Mouse (Mus musculus) C2C12 (cell line): Measurements from ENCODE around the gene Cnn1.

Source experiments
- CEBPB ChIP-seq: IDR thresholded peaks from one replicate; pipeline ENCODE4 v1.6.1; 2011; ENCODE audit warnings: low read depth, mild to moderate bottlenecking, control low read depth, moderate library complexity
- CTCF ChIP-seq: IDR thresholded peaks from one replicate; pipeline ENCODE4 v1.5.1; 2011; ENCODE audit not compliant: control insufficient read depth, insufficient read depth, insufficient read length
- FOSL1 ChIP-seq: IDR thresholded peaks from one replicate; pipeline ENCODE4 v1.8.0; 2011; ENCODE audit warnings: mild to moderate bottlenecking, low read length; ENCODE audit not compliant: poor library complexity, insufficient read depth, severe bottlenecking
- MAX ChIP-seq: IDR thresholded peaks from one replicate; pipeline ENCODE4 v1.6.1; 2011; ENCODE audit warnings: mild to moderate bottlenecking, control low read depth
- MYOD1 ChIP-seq: IDR thresholded peaks from one replicate; pipeline ENCODE4 v1.6.1; 2011; ENCODE audit warnings: low read depth; ENCODE audit not compliant: control insufficient read depth, insufficient read length
- USF1 ChIP-seq: IDR thresholded peaks from one replicate; pipeline ENCODE4 v1.6.1; 2011; ENCODE audit warnings: low read depth, mild to moderate bottlenecking, control low read depth, moderate library complexity

- no peak for TF ChIP-seq CTCF
- TF ChIP-seq USF1 = no peak
- no peak for TF ChIP-seq CEBPB
- TF ChIP-seq FOSL1 = no peak
- no peak for TF ChIP-seq MYOD1
- no peak for TF ChIP-seq MAX
Observed at GRCm38 (mm10) chr9:22123069-22123609, 24.1 kb downstream of the Cnn1 start.
